8 mouse cellular contexts compared by ENCODE assay signal in genomic region chr11:55031211-55031990, GRCm38 (mm10). TPM values are rescaled to one million over a fixed set of nuclear protein-coding genes. Genes with fewer than 3 reads are reported as not detected.
DNase-seq lines count a peak whose midpoint lies in the region; ATAC-seq and TF ChIP-seq lines count a peak whose summit lies in the region.

No protein-coding gene starts in this region.

- no peaks in the 10 kb centered on the region for H3K9me3 ChIP-seq in heart, embryonic 12.5 days (replicated peaks)
- H3K9me3 ChIP-seq in ES-E14 (ENCODE audit: control insufficient read depth, insufficient read depth, low read depth, low read length), result no peaks in the 10 kb centered on the region
- H3K9me3 ChIP-seq in midbrain, postnatal 0 days (ENCODE audit: low read length), result no peaks in the 10 kb centered on the region

- H3K27ac ChIP-seq in heart, embryonic 12.5 days (ENCODE audit: poor library complexity, severe bottlenecking), result peak overlapping the region; percentile 84
- no peak overlapping the region for H3K27ac ChIP-seq in ES-E14 (ENCODE audit: insufficient read depth, low read depth, low read length, poor library complexity, severe bottlenecking)
- H3K27ac ChIP-seq in midbrain, postnatal 0 days (ENCODE audit: low read depth, low read length), result no peak overlapping the region

- peak overlapping the region; percentile 92 for H3K9ac ChIP-seq in heart, embryonic 12.5 days
- peak overlapping the region; percentile 53 for H3K9ac ChIP-seq in ES-E14 (ENCODE audit: insufficient read depth, low read depth, low read length, poor library complexity, severe bottlenecking)
- peak overlapping the region; percentile 29; the same call in 1 of the 2 replicates for H3K9ac ChIP-seq in midbrain, postnatal 0 days (replicated peaks; ENCODE audit: low read length, poor library complexity, severe bottlenecking)

- H3K4me1 ChIP-seq in heart, embryonic 12.5 days (replicated peaks), result peaks cover 55% of the 10 kb centered on the region
- peaks cover 6 to 23% of the 10 kb centered on the region in 2 experiments for H3K4me1 ChIP-seq in ES-E14 (ENCODE audit: control insufficient read depth in 2 of 2, insufficient read depth in 2 of 2, low read length in 2 of 2, poor library complexity in 1 of 2)
- no peaks in the 10 kb centered on the region; the same call in 1 of the 2 replicates for H3K4me1 ChIP-seq in midbrain, postnatal 0 days (ENCODE audit: insufficient read depth, low read length)

- WGBS in heart, embryonic 12.5 days, result 34% methylated on average over 10 of the region's 10 CpGs
- WGBS in midbrain, postnatal 0 days, result 53% methylated on average over 10 of the region's 10 CpGs

- H3K4me2 ChIP-seq in heart, embryonic 12.5 days, result peak overlapping the region; percentile 96
- peak overlapping the region; percentile 100 for H3K4me2 ChIP-seq in midbrain, postnatal 0 days (ENCODE audit: low read depth, low read length, poor library complexity, severe bottlenecking)

- DNase-seq in heart, adult 8-10 months (ENCODE audit: low spot score), result no peak
- no peak for DNase-seq in ES-E14 (ENCODE audit: low read depth, low spot score)
- peak; percentile 86 for DNase-seq in induced T-regulatory cell, adult 2 months (ENCODE audit: low read depth)
- no peak for DNase-seq in midbrain, postnatal 0 days (ENCODE audit: low spot score)
- DNase-seq in layer of hippocampus, postnatal 25 days (ENCODE audit: extremely low spot score in 1 of 2, low spot score in 1 of 2), result no peak
- no peak for DNase-seq in adrenal gland, postnatal 4 days (ENCODE audit: low spot score in 2 of 2)
- no peak for DNase-seq in left cerebral cortex, adult 18-20 months (ENCODE audit: low spot score in 2 of 2)

- H3K27me3 ChIP-seq in heart, embryonic 12.5 days (replicated peaks), result no peaks in the 10 kb centered on the region
- no peaks in the 10 kb centered on the region for H3K27me3 ChIP-seq in midbrain, postnatal 0 days (ENCODE audit: insufficient read depth, low read length)

- peak; percentile 15; the same call in 1 of the 2 replicates for ATAC-seq in heart, embryonic 12.5 days (ENCODE audit: insufficient number of reproducible peaks, low FRiP score)
- ATAC-seq in midbrain, postnatal 0 days (ENCODE audit: low FRiP score), result peak; percentile 38; the same call in 1 of the 2 replicates

- in situ Hi-C loops in ES-E14 (cut with MboI; ENCODE audit: low sequenced_read_pairs in 2 of 2, unreplicated experiment in 2 of 2), result no loop called here

- no peak for TF ChIP-seq CTCF in midbrain, postnatal 0 days (IDR thresholded peaks at IDR 0.05)

- H3K4me3 ChIP-seq in heart, embryonic 12.5 days, result peak overlapping the region; percentile 82
- H3K4me3 ChIP-seq in ES-E14 (ENCODE audit: insufficient read depth in 1 of 2, low read depth in 1 of 2, low read length in 2 of 2, poor library complexity in 1 of 2, severe bottlenecking in 1 of 2), result peak overlapping the region in 1 of 2 experiments; percentile 21; a peak in 1 of 4 replicates
- H3K4me3 ChIP-seq in midbrain, postnatal 0 days (ENCODE audit: low read depth, low read length), result no peak overlapping the region; the same call in 1 of the 2 replicates

- peaks cover 5% of the 10 kb centered on the region for H3K36me3 ChIP-seq in heart, embryonic 12.5 days
- no peaks in the 10 kb centered on the region for H3K36me3 ChIP-seq in ES-E14 (ENCODE audit: control insufficient read depth, insufficient read depth, low read length, poor library complexity, severe bottlenecking)
- no peaks in the 10 kb centered on the region for H3K36me3 ChIP-seq in midbrain, postnatal 0 days (ENCODE audit: insufficient read depth, low read length)

TF ChIP-seq in ES-E14, 5 proteins besides CTCF, POLR2A, EP300 and RAD21:
- TF ChIP-seq MAFK (IDR thresholded peaks at IDR 0.05; ENCODE audit: insufficient read depth, low read depth, low read length) (no peak), ZNF384 (IDR thresholded peaks at IDR 0.05; ENCODE audit: low read depth, low read length) (no peak), ZC3H11A (IDR thresholded peaks at IDR 0.05; ENCODE audit: borderline replicate concordance, low read depth, low read length) (no peak), HCFC1 (IDR thresholded peaks at IDR 0.05; ENCODE audit: borderline replicate concordance, insufficient read depth, low read length) (no peak), CHD2 (IDR thresholded peaks at IDR 0.05; ENCODE audit: low read depth, low read length) (no peak)

RNA-seq across cellular contexts. Expression of gene Anxa6, which starts 1.8 kb away (rescaled TPM):
- polyA plus RNA-seq in heart, embryonic 12.5 days (2016; fragmentation: Nextera tagmentation; extraction: Ambion mirVana), result 335 and 339 TPM in 2 replicates
- total RNA-seq in heart, adult 8-10 months (2022), result 100 to 1,000 TPM; 202 to 217 (median 212) TPM
- 121 and 125 TPM in 2 replicates for total RNA-seq in ES-E14 (2012; rRNA removed)
- total RNA-seq in midbrain, postnatal 0 days (2014; rRNA removed), result 48.2 and 51.5 TPM in 2 replicates
- polyA plus RNA-seq in midbrain, postnatal 0 days (2015; fragmentation: Nextera tagmentation; extraction: Ambion mirVana), result 37.6 and 39.3 TPM in 2 replicates
- total RNA-seq in layer of hippocampus, postnatal 25 days (2021), result 10 to 100 TPM; 95.7 to 97.1 TPM
- 100 to 1,000 TPM; 169 to 172 TPM for total RNA-seq in adrenal gland, postnatal 4 days (2021)
- total RNA-seq in left cerebral cortex, adult 18-20 months (2021), result 10 to 100 TPM; 86.6 to 97.2 TPM

RNA-seq across cellular contexts. Expression of gene Ccdc69, which starts 46.5 kb away (rescaled TPM):
- 17.5 and 19.0 TPM in 2 replicates for polyA plus RNA-seq in heart, embryonic 12.5 days (2016; fragmentation: Nextera tagmentation; extraction: Ambion mirVana)
- 1 to 10 TPM; 5.9 to 9.4 (median 6.5) TPM for total RNA-seq in heart, adult 8-10 months (2022)
- 0.16 and 0.22 TPM in 2 replicates for total RNA-seq in ES-E14 (2012; rRNA removed)
- 0.33 and 2.2 TPM in 2 replicates for total RNA-seq in midbrain, postnatal 0 days (2014; rRNA removed)
- 0.39 and 0.52 TPM in 2 replicates for polyA plus RNA-seq in midbrain, postnatal 0 days (2015; fragmentation: Nextera tagmentation; extraction: Ambion mirVana)
- under 1 TPM; 0.37 to 0.52 TPM for total RNA-seq in layer of hippocampus, postnatal 25 days (2021)
- total RNA-seq in adrenal gland, postnatal 4 days (2021), result 1 to 10 TPM; 4.9 to 5.0 TPM
- under 1 TPM; 0.47 to 0.77 TPM for total RNA-seq in left cerebral cortex, adult 18-20 months (2021)

Comparison
In these comparisons a context has a peak if more than half of its experiments do, and no peak if none do; other contexts are left out.
1. H3K9ac ChIP-seq: peak in every context shown above with its lines; median percentile 92 in heart, embryonic 12.5 days; 53 in ES-E14; 29 in midbrain, postnatal 0 days.